Mouse (Mus musculus) bone marrow macrophage, adult 2 months (primary cell): ENCODE measurements at regions not wholly inside any gene's neighbourhood (a gene's known extent, or its start where the extent isn't known, plus 50 kb on each side); places are given as distances from the start of the nearest gene placed in this dataset.

Experiments used
- CTCF ChIP-seq: IDR thresholded peaks from 2 replicates; pipeline ENCODE4 v1.5.1; 2012; ENCODE audit warnings: low read depth, mild to moderate bottlenecking, low read length, moderate library complexity
- POLR2A ChIP-seq: IDR thresholded peaks from 2 replicates; pipeline ENCODE4 v1.6.1; 2012; ENCODE audit warnings: mild to moderate bottlenecking, low read depth, low read length, borderline replicate concordance

- TF ChIP-seq CTCF (no peak), POLR2A (no peak)
These were observed 93.2 kb upstream of the Ubl3 start for GRCm38 (mm10) chr5:148645772-148646171.
